Mouse (Mus musculus) lung, postnatal 0 days (tissue): Measurements from ENCODE around the gene Hectd2. TPM values are rescaled to one million over a fixed set of nuclear protein-coding genes. Genes with fewer than 3 reads are reported as not detected.

Source experiments
- ATAC-seq: fragments of 200-750 bp; cut with Nextera tagmentation; 2 replicates; pipeline ENCODE4 v1.8.0; 2017; ENCODE audit warnings: moderate library complexity
- DNase-seq: peaks from one replicate; pipeline ENCODE4 v3.0.0-alpha.2; 2016; ENCODE audit warnings: low spot score
- H3K27ac ChIP-seq: fragments of 300-500 bp; sonication (generic); 2 replicates; pipeline ENCODE4 v1.5.1; 2014; ENCODE audit warnings: antibody characterized with exemption, mild to moderate bottlenecking, low read length, mixed read lengths
- H3K27me3 ChIP-seq: fragments of 300-500 bp; sonication (generic); replicated peaks from 2 replicates; pipeline ENCODE4 v1.6.1; 2014; ENCODE audit warnings: low read length, mixed read lengths; ENCODE audit not compliant: insufficient read depth
- H3K36me3 ChIP-seq: fragments of 300-500 bp; sonication (generic); 2 replicates; pipeline ENCODE4 v1.6.1; 2014; ENCODE audit warnings: low read length, mixed read lengths; ENCODE audit not compliant: insufficient read depth
- H3K4me1 ChIP-seq: fragments of 300-500 bp; sonication (generic); 2 replicates; pipeline ENCODE4 v1.6.1; 2014; ENCODE audit warnings: antibody characterized with exemption, low read depth, low read length, mixed read lengths; ENCODE audit not compliant: insufficient read depth
- H3K4me2 ChIP-seq: fragments of 300-500 bp; sonication (generic); replicated peaks from 2 replicates; pipeline ENCODE4 v1.6.1; 2014; ENCODE audit warnings: low read depth, mild to moderate bottlenecking, low read length, moderate library complexity, mixed read lengths
- H3K4me3 ChIP-seq: fragments of 300-500 bp; sonication (generic); 2 replicates; pipeline ENCODE4 v1.5.1; 2014; ENCODE audit warnings: low read depth, low read length
- H3K9ac ChIP-seq: fragments of 300-500 bp; sonication (generic); replicated peaks from 2 replicates; pipeline ENCODE4 v1.6.1; 2014; ENCODE audit warnings: low read depth, mild to moderate bottlenecking
- H3K9me3 ChIP-seq: fragments of 300-500 bp; sonication (generic); 2 replicates; pipeline ENCODE4 v1.6.1; 2016; ENCODE audit warnings: low read length, mixed read lengths
- CTCF ChIP-seq: IDR thresholded peaks from 2 replicates; pipeline ENCODE4 v1.5.1; 2016; ENCODE audit warnings: antibody characterized with exemption, mild to moderate bottlenecking
- EP300 ChIP-seq: IDR thresholded peaks from 2 replicates; pipeline ENCODE4 v1.6.1; 2016; ENCODE audit warnings: antibody characterized with exemption, mild to moderate bottlenecking, control low read depth
- WGBS: fragments of 180-500 bp; shearing (Covaris S2); extraction: QIAGEN DNeasy Blood & Tissue Kit; methylation state at CpG from one replicate; pipeline ENCODE4 v1.1.7; 2014; 5-methylcytosine and 5-hydroxymethylcytosine counted together
- polyA plus RNA-seq: library from polyadenylated mRNA; unstranded; fragments of >200 nt; fragmentation: Nextera tagmentation; extraction: Ambion mirVana; gene quantifications from 2 replicates; pipeline ENCODE4 v1.2.1, GENCODE M21; 2015

The Hectd2 gene
- polyA plus RNA-seq, 1 experiment from 2014 or later = 1.6 TPM

DNA sequence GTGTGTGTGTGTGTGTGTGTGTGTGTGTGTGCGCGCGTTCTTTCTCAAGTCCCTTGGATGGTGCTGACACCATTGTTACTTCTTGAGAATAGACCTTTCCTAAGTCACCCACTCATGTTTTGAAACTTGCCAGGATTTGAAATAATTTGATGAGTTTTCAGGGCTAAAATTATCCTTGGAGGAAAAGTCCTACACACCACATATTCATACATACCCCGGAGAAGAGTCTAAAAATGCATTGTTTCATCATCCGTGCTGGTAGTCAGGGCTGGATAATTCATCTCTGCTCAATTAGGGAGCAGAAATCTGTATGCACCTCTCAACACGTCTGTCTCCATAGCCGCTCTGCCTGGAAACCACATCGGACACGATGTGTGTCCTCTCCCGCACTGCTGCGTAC, 17.5 kb upstream of the Hectd2 start:
- Histone ChIP-seq H3K9ac (no peak overlapping the region), H3K4me1 (0 out of 2 replicates have a peak, but pooled peaks cover 5% of the 10 kb centered on the region), H3K9me3 (no peaks in the 10 kb centered on the region), H3K27ac (no peak overlapping the region), H3K4me2 (no peak overlapping the region), H3K36me3 (no peaks in the 10 kb centered on the region), H3K4me3 (no peak overlapping the region), H3K27me3 (no peaks in the 10 kb centered on the region)
- WGBS = 89% methylated on average over 11 of the region's 11 CpGs
- TF ChIP-seq EP300 = no peak
- TF ChIP-seq CTCF = no peak
- ATAC-seq = no peak
- no peak for DNase-seq

DNA sequence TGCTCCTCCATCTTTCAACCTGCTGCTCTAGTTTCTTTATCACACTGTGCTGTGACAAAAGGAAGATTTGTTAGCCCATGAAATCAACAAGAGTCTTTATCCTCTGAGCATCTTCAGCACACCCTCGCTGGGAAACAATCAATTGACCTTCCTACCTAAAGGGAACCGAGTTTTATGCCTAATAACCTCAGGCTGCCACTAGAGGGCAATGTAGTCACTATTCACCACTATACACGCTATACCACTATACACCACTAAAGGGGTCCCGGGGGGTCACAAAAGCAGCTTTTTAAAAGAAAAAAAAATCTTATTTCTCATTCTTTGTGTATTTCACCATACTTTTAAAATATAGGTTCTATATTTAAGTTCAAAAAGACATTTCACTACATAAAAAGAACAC, 15.9 kb upstream of the Hectd2 start:
- no peak overlapping the region for H3K27ac ChIP-seq
- H3K36me3 ChIP-seq = no peaks in the 10 kb centered on the region
- DNase-seq = peak; percentile 74
- TF ChIP-seq CTCF (peak; percentile 86), EP300 (no peak)
- H3K4me2 ChIP-seq = no peak overlapping the region
- no peaks in the 10 kb centered on the region for H3K27me3 ChIP-seq
- WGBS = 5% methylated on average over 4 of the region's 4 CpGs
- no peak overlapping the region for H3K4me3 ChIP-seq
- H3K9me3 ChIP-seq = no peaks in the 10 kb centered on the region
- no peak overlapping the region for H3K9ac ChIP-seq
- ATAC-seq = no peak
- 0 out of 2 replicates have a peak, but pooled peaks cover 5% of the 10 kb centered on the region for H3K4me1 ChIP-seq

DNA sequence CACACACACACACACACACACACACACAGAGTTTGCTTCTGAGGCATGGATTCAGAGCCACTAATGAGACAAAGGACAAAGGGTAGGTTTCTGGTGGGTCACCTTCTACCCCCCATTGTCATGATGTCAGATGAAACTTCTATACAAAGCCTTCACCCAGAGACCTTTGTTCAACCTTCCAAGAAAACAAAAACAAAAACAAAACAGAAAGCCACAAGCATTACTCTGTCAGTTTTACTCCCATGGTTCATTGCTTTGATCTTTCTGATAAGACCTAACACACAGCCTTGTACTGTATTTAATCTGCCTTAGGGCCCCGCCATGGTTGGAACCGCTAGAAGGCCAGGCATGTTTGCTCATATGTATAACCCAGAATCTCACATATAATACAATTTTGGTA, 15.1 kb upstream of the Hectd2 start:
- Histone ChIP-seq H3K27ac (no peak overlapping the region), H3K9me3 (no peaks in the 10 kb centered on the region)
- 89% methylated on average over 2 of the region's 2 CpGs for WGBS

DNA sequence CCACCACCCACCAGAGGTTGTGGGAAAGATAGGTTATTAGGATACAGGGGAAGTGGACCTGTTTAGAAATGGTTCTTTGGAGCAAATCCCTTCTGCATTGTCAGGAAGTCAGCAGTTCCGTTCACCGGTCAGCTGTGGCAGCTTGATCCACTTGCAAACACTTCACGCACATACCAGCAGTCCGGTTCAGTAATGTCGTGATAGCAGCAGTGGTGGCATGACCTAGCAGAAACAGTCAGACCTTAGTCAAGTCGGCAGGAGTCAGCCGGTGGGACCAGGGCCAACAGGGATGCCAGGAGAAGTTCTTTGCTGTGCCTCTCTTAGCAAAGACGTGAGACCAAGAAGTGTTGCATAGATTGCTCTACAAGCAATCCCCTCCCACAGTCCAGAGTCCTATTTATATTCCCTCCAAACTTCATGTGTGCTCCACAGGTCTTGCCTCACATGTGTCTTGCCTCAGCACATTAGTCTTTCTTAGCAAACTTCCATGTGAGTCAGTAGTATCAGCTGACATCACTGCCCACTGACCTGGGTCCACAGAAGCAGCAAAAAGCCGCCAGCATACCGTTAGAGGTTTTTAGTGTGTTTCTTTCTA, 14.3 kb upstream of the Hectd2 start:
- Histone ChIP-seq H3K36me3 (no peaks in the 10 kb centered on the region), H3K9me3 (no peaks in the 10 kb centered on the region), H3K27me3 (no peaks in the 10 kb centered on the region), H3K27ac (no peak overlapping the region), H3K9ac (no peak overlapping the region), H3K4me3 (no peak overlapping the region), H3K4me2 (no peak overlapping the region), H3K4me1 (no peaks in the 10 kb centered on the region)
- 20% methylated on average over 10 of the region's 10 CpGs for WGBS
- ATAC-seq = peak; percentile 82
- TF ChIP-seq CTCF (no peak), EP300 (no peak)
- DNase-seq = peak; percentile 79

More for the DNA sequence above, 15.1 kb upstream of the Hectd2 start:
- ATAC-seq (no peak), DNase-seq (no peak)
- TF ChIP-seq CTCF = no peak
- no peak for TF ChIP-seq EP300
- Histone ChIP-seq H3K9ac (no peak overlapping the region), H3K4me3 (no peak overlapping the region), H3K36me3 (no peaks in the 10 kb centered on the region), H3K27me3 (no peaks in the 10 kb centered on the region), H3K4me2 (no peak overlapping the region), H3K4me1 (0 out of 2 replicates have a peak, but pooled peaks cover 3% of the 10 kb centered on the region)

DNA sequence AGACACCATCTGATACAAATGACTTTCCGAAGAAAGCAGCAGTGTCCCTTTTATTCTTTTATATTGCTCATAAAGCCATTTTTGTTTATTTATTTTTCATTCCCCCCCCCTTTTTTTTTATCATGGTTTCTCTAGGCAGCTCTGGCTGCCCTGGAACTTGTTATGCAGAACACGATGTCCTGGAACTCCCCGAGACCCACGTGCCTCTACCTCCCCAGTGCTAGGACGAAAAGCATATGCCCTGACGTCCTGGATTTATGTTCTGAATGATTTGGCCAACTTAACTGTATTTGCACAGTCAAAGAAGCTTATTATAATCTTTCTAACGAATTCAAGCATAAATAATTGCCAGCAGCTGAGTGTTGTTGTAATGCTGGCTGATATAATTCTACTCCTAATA, 13.7 kb upstream of the Hectd2 start:
- peak; percentile 73 for ATAC-seq

DNA sequence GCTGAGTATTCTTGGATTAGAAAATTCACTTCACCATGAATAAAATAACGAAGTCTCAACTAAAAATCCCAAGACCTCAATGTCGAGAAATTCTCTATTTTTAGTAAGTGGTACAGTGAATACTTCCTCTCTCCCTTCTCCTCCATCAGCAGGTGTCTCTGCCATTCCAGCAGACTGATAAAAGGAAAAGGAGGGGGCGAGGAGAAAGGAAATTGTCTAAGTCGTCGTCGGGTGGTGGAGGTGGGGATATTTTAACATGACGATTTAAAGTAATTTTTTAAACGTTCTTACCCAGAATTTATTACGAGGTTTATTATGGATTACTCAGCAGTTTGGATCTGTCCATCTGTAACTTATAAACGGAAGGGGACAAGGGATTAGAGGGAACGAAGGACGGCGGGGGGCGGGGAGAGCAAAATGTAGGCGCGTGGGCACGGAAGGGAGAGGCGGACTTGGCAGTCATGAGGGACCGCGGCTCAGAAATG, 836 bp upstream of the Hectd2 start:
- no peak overlapping the region for H3K27ac ChIP-seq
- 5% methylated on average over 20 of the region's 20 CpGs for WGBS
- H3K36me3 ChIP-seq = no peaks in the 10 kb centered on the region
- DNase-seq = no peak
- H3K27me3 ChIP-seq = no peaks in the 10 kb centered on the region
- TF ChIP-seq CTCF (no peak), EP300 (no peak)
- H3K4me2 ChIP-seq = peak overlapping the region; percentile 97
- no peaks in the 10 kb centered on the region for H3K9me3 ChIP-seq
- no peak for ATAC-seq
- H3K4me1 ChIP-seq = no peaks in the 10 kb centered on the region
- peak overlapping the region; percentile 81 for H3K4me3 ChIP-seq
- H3K9ac ChIP-seq = peak overlapping the region; percentile 69; the same call in 1 of the 2 replicates

More for the DNA sequence above, 13.7 kb upstream of the Hectd2 start:
- DNase-seq = peak; percentile 34
- Histone ChIP-seq H3K36me3 (no peaks in the 10 kb centered on the region), H3K4me1 (no peaks in the 10 kb centered on the region), H3K27me3 (no peaks in the 10 kb centered on the region), H3K27ac (no peak overlapping the region), H3K9me3 (no peaks in the 10 kb centered on the region), H3K4me3 (no peak overlapping the region), H3K4me2 (no peak overlapping the region), H3K9ac (no peak overlapping the region)
- TF ChIP-seq CTCF = no peak
- TF ChIP-seq EP300 = 0 out of 2 replicates have a peak, but pooled peaks have one; percentile 36
- WGBS = 52% methylated on average over 7 of the region's 7 CpGs
